Mouse (Mus musculus) ES-E14 (cell line): ENCODE measurements around the gene Rbfox3. TPM values are rescaled to one million over a fixed set of nuclear protein-coding genes. Genes with fewer than 3 reads are reported as not detected.

Experiments used
- DNase-seq: peaks from one replicate; pipeline ENCODE4 v3.0.0-alpha.2; 2013; ENCODE audit warnings: low read depth, low spot score
- H3K27ac ChIP-seq: 2 replicates; pipeline ENCODE4 v1.5.1; 2012; ENCODE audit warnings: low read depth, mild to moderate bottlenecking, low read length, moderate library complexity, mixed read lengths; ENCODE audit not compliant: poor library complexity, insufficient read depth, severe bottlenecking
- H3K36me3 ChIP-seq: 2 replicates; pipeline ENCODE4 v1.6.1; 2012; ENCODE audit warnings: mild to moderate bottlenecking, low read length, moderate library complexity, mixed read lengths; ENCODE audit not compliant: control insufficient read depth, poor library complexity, insufficient read depth, severe bottlenecking
- H3K4me1 ChIP-seq, 2 experiments: fragments of 150-350 bp in 1 of 2; sonication (generic) in 1 of 2; 2 replicates each; pipeline ENCODE4 v1.6.1; 2012; ENCODE audit warnings: low read length in 2 of 2, mild to moderate bottlenecking in 1 of 2, mixed read lengths in 1 of 2; ENCODE audit not compliant: control insufficient read depth in 2 of 2, insufficient read depth in 2 of 2, poor library complexity in 1 of 2
- H3K4me3 ChIP-seq, 2 experiments: fragments of 150-350 bp in 1 of 2; sonication (generic) in 1 of 2; 2 replicates each; pipeline ENCODE4 v1.5.1; 2012; ENCODE audit warnings: low read length in 2 of 2, low read depth in 1 of 2, mild to moderate bottlenecking in 1 of 2, mixed read lengths in 1 of 2; ENCODE audit not compliant: insufficient read depth in 1 of 2, poor library complexity in 1 of 2, severe bottlenecking in 1 of 2
- H3K9ac ChIP-seq: 2 replicates; pipeline ENCODE4 v1.6.1; 2012; ENCODE audit warnings: low read depth, mild to moderate bottlenecking, low read length, mixed read lengths; ENCODE audit not compliant: poor library complexity, insufficient read depth, severe bottlenecking
- H3K9me3 ChIP-seq: fragments of 150-350 bp; sonication (generic); 2 replicates; pipeline ENCODE4 v1.6.1; 2012; ENCODE audit warnings: low read depth, mild to moderate bottlenecking, low read length; ENCODE audit not compliant: control insufficient read depth, insufficient read depth
- CHD2 ChIP-seq: IDR thresholded peaks from 2 replicates; pipeline ENCODE4 v1.6.1; 2014; ENCODE audit warnings: mild to moderate bottlenecking, low read depth, low read length, inconsistent platforms
- HCFC1 ChIP-seq: IDR thresholded peaks from 2 replicates; pipeline ENCODE4 v1.6.1; 2012; ENCODE audit warnings: low read length, inconsistent platforms, borderline replicate concordance; ENCODE audit not compliant: insufficient read depth
- MAFK ChIP-seq: IDR thresholded peaks from 2 replicates; pipeline ENCODE4 v1.6.1; 2014; ENCODE audit warnings: mild to moderate bottlenecking, low read depth, low read length, inconsistent platforms; ENCODE audit not compliant: insufficient read depth
- ZC3H11A ChIP-seq: IDR thresholded peaks from 2 replicates; pipeline ENCODE4 v1.6.1; 2012; ENCODE audit warnings: low read depth, mild to moderate bottlenecking, inconsistent platforms, low read length, borderline replicate concordance
- ZNF384 ChIP-seq: IDR thresholded peaks from 2 replicates; pipeline ENCODE4 v1.6.1; 2012; ENCODE audit warnings: low read depth, low read length, inconsistent platforms
- in situ Hi-C, 2 experiments: fragments of 600-800 bp; cut with MboI; formaldehyde crosslinking; loops; one replicate each; pipeline ENCODE4 v1.15.1; 2025; ENCODE audit warnings: low sequenced_read_pairs in 2 of 2, inconsistent platforms in 1 of 2; ENCODE audit not compliant: unreplicated experiment in 2 of 2
- total RNA-seq: library from RNA; depleted of rRNA; stranded (reverse); fragments of 300-350 nt; gene quantifications from 2 replicates; pipeline ENCODE4 v1.2.3, GENCODE M21; 2012

Gene Rbfox3
- total RNA-seq, 1 experiment: 0.45 TPM

- peaks cover 0 to 3% of the 10 kb centered on the region in 2 experiments; a peak in 1 of 4 replicates for H3K4me1 ChIP-seq
- H3K36me3 ChIP-seq: no peaks in the 10 kb centered on the region
- peak; percentile 46 for DNase-seq
- in situ Hi-C loops: no loop called here
- no peak overlapping the region for H3K9ac ChIP-seq
- no peak overlapping the region for H3K4me3 ChIP-seq
- no peak overlapping the region for H3K27ac ChIP-seq
- H3K9me3 ChIP-seq: no peaks in the 10 kb centered on the region
- TF ChIP-seq ZNF384 (no peak), ZC3H11A (no peak), CHD2 (no peak), MAFK (no peak), HCFC1 (no peak)
Observed at GRCm38 (mm10) chr11:118573569-118573968, 337.8 kb downstream of the Rbfox3 start.

- Histone ChIP-seq H3K36me3 (no peaks in the 10 kb centered on the region), H3K4me1 (peaks cover 0 to 5% of the 10 kb centered on the region in 2 experiments; a peak in 1 of 4 replicates), H3K4me3 (no peak overlapping the region), H3K9me3 (no peaks in the 10 kb centered on the region), H3K9ac (no peak overlapping the region), H3K27ac (no peak overlapping the region)
- TF ChIP-seq ZNF384: no peak
- no peak for TF ChIP-seq MAFK
- TF ChIP-seq HCFC1: no peak
- no peak for TF ChIP-seq CHD2
- no peak for TF ChIP-seq ZC3H11A
- in situ Hi-C loops: no loop called here
- no peak for DNase-seq
Observed at GRCm38 (mm10) chr11:118573000-118573399, 338.4 kb downstream of the Rbfox3 start.

GRCm38 (mm10) chr11:118570164-118570563 is 341.2 kb downstream of the Rbfox3 start:
- peaks cover 0 to 5% of the 10 kb centered on the region in 2 experiments; a peak in 1 of 4 replicates for H3K4me1 ChIP-seq
- H3K27ac ChIP-seq: no peak overlapping the region
- in situ Hi-C loops: no loop called here
- peak overlapping the region; percentile 59 for H3K9ac ChIP-seq
- no peaks in the 10 kb centered on the region for H3K36me3 ChIP-seq
- TF ChIP-seq HCFC1 (0 out of 2 replicates have a peak, but pooled peaks have one; percentile 31), ZNF384 (no peak), CHD2 (no peak)
- peak overlapping the region; percentile 65 to 79 for H3K4me3 ChIP-seq
- no peaks in the 10 kb centered on the region for H3K9me3 ChIP-seq
- no peak for DNase-seq

GRCm38 (mm10) chr11:118569571-118570062 is 341.8 kb downstream of the Rbfox3 start:
- Histone ChIP-seq H3K27ac (no peak overlapping the region), H3K9ac (peak overlapping the region; percentile 59), H3K9me3 (no peaks in the 10 kb centered on the region), H3K4me3 (peak overlapping the region; percentile 65 to 79), H3K36me3 (no peaks in the 10 kb centered on the region), H3K4me1 (peaks cover 0 to 5% of the 10 kb centered on the region in 2 experiments; a peak in 1 of 4 replicates)
- in situ Hi-C loops: no loop called here
- DNase-seq: no peak
- TF ChIP-seq ZNF384: no peak
- TF ChIP-seq HCFC1: no peak
- TF ChIP-seq MAFK: no peak

- DNase-seq: no peak
- no peaks in the 10 kb centered on the region for H3K36me3 ChIP-seq
- TF ChIP-seq MAFK (no peak), ZC3H11A (no peak), CHD2 (no peak), HCFC1 (no peak), ZNF384 (no peak)
- H3K27ac ChIP-seq: no peak overlapping the region
- H3K9ac ChIP-seq: no peak overlapping the region
- in situ Hi-C loops: no loop called here
- H3K4me3 ChIP-seq: no peak overlapping the region
- H3K9me3 ChIP-seq: no peaks in the 10 kb centered on the region
- peaks cover 0 to 2% of the 10 kb centered on the region in 2 experiments; a peak in 1 of 4 replicates for H3K4me1 ChIP-seq
Observed at GRCm38 (mm10) chr11:118563877-118564276, 347.5 kb downstream of the Rbfox3 start.
